Mouse (Mus musculus): ENCODE measurements at regions not wholly inside any gene's neighbourhood (a gene's known extent, or its start where the extent isn't known, plus 50 kb on each side); places are given as distances from the start of the nearest gene placed in this dataset.

DNA sequence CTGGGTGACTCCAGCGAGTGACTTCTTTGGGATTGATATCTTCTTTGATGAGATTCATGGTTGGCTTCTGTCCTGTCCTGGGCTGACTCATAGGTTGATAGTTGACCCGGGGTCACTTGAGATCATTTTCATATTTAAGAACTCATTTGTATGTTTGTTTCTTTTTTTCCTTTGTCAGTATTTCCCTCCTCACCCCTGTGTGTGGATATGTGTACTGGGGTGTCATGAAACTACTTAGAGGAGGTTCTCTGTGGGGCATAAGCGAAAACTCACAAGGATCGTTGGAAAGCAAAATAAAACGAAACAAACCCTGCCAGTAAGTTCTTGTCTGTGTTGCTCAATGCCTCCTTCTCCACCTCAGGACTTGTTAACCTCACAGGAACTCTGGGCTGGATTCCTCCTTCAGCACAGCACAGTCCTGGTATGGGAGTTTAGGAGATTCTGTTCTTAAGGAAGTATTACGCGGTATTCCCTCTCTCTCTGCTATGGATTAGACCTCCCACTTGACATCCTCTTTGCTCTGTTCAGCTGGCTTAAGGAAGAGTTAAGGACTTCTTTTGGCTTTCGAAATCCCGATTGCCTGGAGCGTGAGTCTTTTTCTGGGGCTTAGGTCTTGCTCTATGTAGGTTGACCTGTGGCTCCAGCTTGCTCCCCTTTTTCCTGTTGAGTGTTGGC, 1243.2 kb upstream of the A1bg start:
- TF ChIP-seq POLR2A (IDR thresholded peaks at IDR 0.05; ENCODE audit: insufficient read depth, low read depth, low read length), result no peak
- no peak for TF ChIP-seq CTCF (IDR thresholded peaks at IDR 0.05)
- no peak for TF ChIP-seq EP300 (IDR thresholded peaks at IDR 0.05; ENCODE audit: insufficient read depth, low read depth, low read length)

Measured in heart, adult 2 months (tissue).